Mouse (Mus musculus) hindbrain, embryonic 16.5 days (tissue): ENCODE measurements around the gene Rassf7. TPM values are rescaled to one million over a fixed set of nuclear protein-coding genes. Genes with fewer than 3 reads are reported as not detected.
A peak's percentile ranks its signal among the peaks of the same experiment; 100 is the strongest.

Source experiments
- ATAC-seq: fragments of 200-750 bp; cut with Nextera tagmentation; 2 replicates; pipeline ENCODE4 v1.8.0; 2017; ENCODE audit warnings: moderate TSS enrichment, moderate library complexity
- H3K27ac ChIP-seq: fragments of 300-500 bp; sonication (generic); 2 replicates; pipeline ENCODE4 v1.5.1; 2014; ENCODE audit warnings: low read depth, mild to moderate bottlenecking, control low read depth, low read length, moderate library complexity
- H3K27me3 ChIP-seq: fragments of 300-500 bp; sonication (generic); replicated peaks from 2 replicates; pipeline ENCODE4 v1.6.1; 2014; ENCODE audit warnings: low read length; ENCODE audit not compliant: control insufficient read depth, insufficient read depth
- H3K36me3 ChIP-seq: fragments of 300-500 bp; sonication (generic); 2 replicates; pipeline ENCODE4 v1.6.1; 2014; ENCODE audit warnings: mild to moderate bottlenecking, low read length, moderate library complexity, mixed read lengths; ENCODE audit not compliant: control insufficient read depth, insufficient read depth
- H3K4me1 ChIP-seq: fragments of 300-500 bp; sonication (generic); 2 replicates; pipeline ENCODE4 v1.6.1; 2014; ENCODE audit warnings: low read depth, low read length; ENCODE audit not compliant: control insufficient read depth, insufficient read depth
- H3K4me2 ChIP-seq: fragments of 300-500 bp; sonication (generic); 2 replicates; pipeline ENCODE4 v1.6.1; 2014; ENCODE audit warnings: mild to moderate bottlenecking, low read length, control low read depth, moderate library complexity
- H3K4me3 ChIP-seq: fragments of 300-500 bp; sonication (generic); 2 replicates; pipeline ENCODE4 v1.5.1; 2014; ENCODE audit warnings: mild to moderate bottlenecking, low read length, control low read depth, moderate library complexity
- H3K9ac ChIP-seq: fragments of 300-500 bp; sonication (generic); 2 replicates; pipeline ENCODE4 v1.6.1; 2014; ENCODE audit warnings: low read depth, mild to moderate bottlenecking, control low read depth, low read length, moderate library complexity
- H3K9me3 ChIP-seq: fragments of 300-500 bp; sonication (generic); 2 replicates; pipeline ENCODE4 v1.6.1; 2014; ENCODE audit warnings: mild to moderate bottlenecking, low read length, moderate library complexity; ENCODE audit not compliant: control insufficient read depth
- WGBS: fragments of 180-500 bp; shearing (Covaris S2); extraction: QIAGEN DNeasy Blood & Tissue Kit; methylation state at CpG from one replicate; pipeline ENCODE4 v1.1.7; 2014; 5-methylcytosine and 5-hydroxymethylcytosine counted together
- microRNA counts: library from miRNA; unstranded; fragments of <30 nt; microRNA quantifications from one replicate; lab custom pipeline; 2016
- microRNA-seq: library from miRNA; unstranded; fragments of <30 nt; microRNA quantifications from one replicate; pipeline ENCODE4, GENCODE M21; 2017
- polyA plus RNA-seq: library from polyadenylated mRNA; unstranded; fragments of >200 nt; fragmentation: Nextera tagmentation; extraction: Ambion mirVana; gene quantifications from 2 replicates; pipeline ENCODE4 v1.2.1, GENCODE M21; 2015

Rassf7 gene
- polyA plus RNA-seq, 1 experiment from 2014 or later: 22.8 TPM

DNA sequence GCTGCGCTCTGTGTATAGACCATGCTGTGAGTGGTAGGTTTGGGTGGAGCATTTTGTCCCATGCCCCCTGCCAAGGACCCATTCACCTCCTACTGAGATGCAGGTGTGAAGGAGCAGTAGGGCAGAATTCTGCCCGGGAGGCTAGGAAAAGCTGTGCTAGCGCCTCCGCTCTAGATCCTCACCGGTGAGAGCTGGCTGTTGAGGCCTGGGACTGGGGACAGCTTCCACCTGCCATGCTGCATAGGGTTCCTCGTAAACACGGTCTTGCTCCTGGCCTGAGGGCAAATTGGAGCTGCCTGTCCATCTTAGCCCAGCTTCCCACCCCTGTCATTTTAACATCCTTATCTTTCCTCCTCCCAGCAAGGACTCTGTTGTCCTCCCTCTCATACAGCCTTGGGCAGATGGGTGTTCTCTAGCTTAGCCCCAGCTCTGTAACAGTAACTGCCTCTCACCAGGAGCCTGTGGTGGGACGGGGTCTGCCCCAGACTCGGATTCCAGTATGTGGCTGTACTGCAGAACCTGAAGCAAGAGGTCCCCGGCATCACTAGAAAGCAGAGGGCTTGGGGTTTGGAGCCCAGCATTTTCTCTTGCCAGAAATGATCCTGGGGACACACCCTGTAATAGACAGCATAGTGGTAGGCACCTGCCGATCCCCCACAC is 48.5 kb downstream of the Rassf7 start:
- peaks cover 3% of the 10 kb centered on the region; the same call in 1 of the 2 replicates for H3K4me1 ChIP-seq
- 68% methylated on average over 11 of the region's 11 CpGs for WGBS
- no peaks in the 10 kb centered on the region; the same call in 1 of the 2 replicates for H3K27me3 ChIP-seq
- H3K9ac ChIP-seq: no peak overlapping the region; the same call in 1 of the 2 replicates
- ATAC-seq: no peak
- peaks cover 48% of the 10 kb centered on the region for H3K36me3 ChIP-seq
- no peak overlapping the region for H3K4me2 ChIP-seq
- no peak overlapping the region for H3K4me3 ChIP-seq
- H3K27ac ChIP-seq: no peak overlapping the region
- no peaks in the 10 kb centered on the region for H3K9me3 ChIP-seq

DNA sequence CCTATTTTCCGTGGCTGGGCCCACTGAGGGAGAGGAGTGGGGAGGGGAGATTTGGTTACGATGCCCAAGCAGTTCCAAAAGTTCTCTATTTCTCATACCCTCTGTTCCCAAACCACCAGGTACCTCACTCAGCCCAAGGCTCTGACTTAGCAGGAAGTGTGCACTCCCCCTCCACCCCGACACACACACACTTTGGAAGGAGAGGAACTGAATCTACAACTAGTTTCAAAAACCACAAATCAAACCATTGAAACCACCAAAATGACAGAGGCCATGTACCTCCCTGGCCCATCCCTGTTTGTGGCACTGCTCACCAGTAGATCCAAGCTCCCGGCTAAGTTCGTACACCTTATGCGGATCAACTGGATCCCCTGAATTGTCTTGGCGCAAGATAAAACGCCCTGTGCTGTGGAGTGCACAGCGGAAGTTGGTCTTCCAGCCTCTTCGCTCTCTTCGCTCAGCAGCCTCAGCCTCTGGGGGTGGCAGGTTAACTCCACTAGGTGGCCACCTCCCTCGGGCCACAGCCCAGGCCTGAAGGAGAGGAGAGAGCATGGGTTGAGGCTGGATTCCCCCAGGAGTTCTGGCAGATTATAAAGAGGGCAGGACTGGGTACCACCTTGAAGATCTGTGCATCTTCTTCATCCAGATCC is 49.2 kb downstream of the Rassf7 start:
- no peak overlapping the region for H3K4me2 ChIP-seq

GRCm38 (mm10) chr7:141265411-141265738 is 49.7 kb downstream of the Rassf7 start:
- Histone ChIP-seq H3K9ac (no peak overlapping the region), H3K4me2 (peak overlapping the region; percentile 52), H3K4me3 (no peak overlapping the region), H3K36me3 (peaks cover 36% of the 10 kb centered on the region), H3K9me3 (no peaks in the 10 kb centered on the region), H3K4me1 (peaks cover 3% of the 10 kb centered on the region; the same call in 1 of the 2 replicates), H3K27me3 (no peaks in the 10 kb centered on the region; the same call in 1 of the 2 replicates), H3K27ac (no peak overlapping the region)
- WGBS: 42% methylated on average over 11 of the region's 11 CpGs
- ATAC-seq: no peak

More for the DNA sequence above, 49.2 kb downstream of the Rassf7 start:
- Histone ChIP-seq H3K36me3 (peaks cover 40% of the 10 kb centered on the region), H3K9ac (no peak overlapping the region; the same call in 1 of the 2 replicates), H3K4me1 (peaks cover 3% of the 10 kb centered on the region; the same call in 1 of the 2 replicates), H3K27ac (no peak overlapping the region), H3K9me3 (no peaks in the 10 kb centered on the region), H3K4me3 (no peak overlapping the region), H3K27me3 (no peaks in the 10 kb centered on the region; the same call in 1 of the 2 replicates)
- 39% methylated on average over 12 of the region's 12 CpGs for WGBS
- ATAC-seq: no peak

DNA sequence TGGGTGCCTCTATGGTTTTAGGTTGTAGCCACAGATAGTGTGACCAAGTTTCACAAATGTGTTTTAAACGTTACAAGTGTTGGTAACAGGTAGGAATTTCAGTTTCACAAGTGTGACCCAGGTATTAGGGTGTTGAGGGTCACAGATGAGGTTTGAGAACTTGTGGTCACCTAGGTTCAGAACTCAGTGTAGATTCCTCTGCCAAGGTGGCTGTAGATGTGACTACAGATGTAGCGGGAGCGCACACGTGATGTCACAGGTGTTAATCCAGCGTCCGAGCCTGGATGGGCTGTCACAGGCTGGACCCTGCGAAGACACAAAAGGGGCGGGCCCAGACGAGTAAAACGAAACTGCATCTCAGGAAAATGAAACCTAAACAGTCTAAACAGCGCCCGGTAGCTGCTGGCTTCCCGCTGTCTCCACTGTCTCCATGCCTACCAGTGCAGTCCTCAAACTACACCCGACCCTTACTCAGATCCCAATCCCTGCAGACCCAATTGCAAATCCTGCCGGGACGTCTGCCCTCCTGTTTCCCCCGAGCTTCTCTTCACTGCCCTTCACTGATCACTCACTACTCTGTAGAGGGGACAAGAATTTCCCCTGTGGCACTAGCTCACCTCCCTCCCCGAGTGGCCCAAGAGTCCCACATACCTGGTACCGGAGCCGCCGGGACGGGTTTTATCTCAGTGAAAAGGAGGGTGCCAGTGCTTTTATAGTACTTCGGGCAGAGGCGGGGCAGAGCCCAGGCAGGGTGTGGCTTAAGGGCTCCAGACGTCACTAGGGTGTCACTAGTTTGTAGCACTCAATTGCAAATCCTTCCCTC is 50.3 kb downstream of the Rassf7 start, which contains the start of gene Irf7:
Irf7 (minus strand) TSS at position 743 of the 823 bp plus-strand sequence.
- H3K27ac ChIP-seq: no peak within 1 kb of the TSS
- peak; percentile 57 for ATAC-seq
- peak within 1 kb of the TSS; percentile 32 for H3K4me3 ChIP-seq
- WGBS: 14% methylated on average over 25 of the region's 25 CpGs
- peak within 1 kb of the TSS; percentile 24 for H3K9ac ChIP-seq
- no peaks in the 10 kb centered on the region for H3K9me3 ChIP-seq
- H3K27me3 ChIP-seq: no peaks in the 10 kb centered on the region; the same call in 1 of the 2 replicates
- H3K36me3 ChIP-seq: peaks cover 30% of the 10 kb centered on the region
- peak within 1 kb of the TSS; percentile 52 for H3K4me2 ChIP-seq
- peaks cover 3% of the 10 kb centered on the region; the same call in 1 of the 2 replicates for H3K4me1 ChIP-seq

MicroRNAs encoded within 50 kb of the gene (microRNA counts, 519-probe panel; counts per million panel counts)
- microRNA mmu-miR-210 (lab: Ali Mortazavi, UCI): 2,591 counts per million, percentile 68 among the panel's probes with 10 or more counts

Small RNA genes within 50 kb of the gene (microRNA-seq; reads per million reads assigned to microRNA genes)
- gene Mir210: 334 reads per million, percentile 64 among the genes with 10 or more reads in this experiment

Other genes starting within 250 kb of the Rassf7 start
- 15.2 and 19.4 TPM in 2 replicates for gene Ifitm1, start 248.6 kb upstream of the Rassf7 start, polyA plus RNA-seq
- 41.2 and 43.1 TPM in 2 replicates for gene Ifitm3, start 205.1 kb upstream of the Rassf7 start, polyA plus RNA-seq
- gene Ifitm6, start 197.9 kb upstream of the Rassf7 start, polyA plus RNA-seq: 0.83 and 1.3 TPM in 2 replicates
- gene Gm17387, start 186.7 kb upstream of the Rassf7 start, polyA plus RNA-seq: not detected in 2 replicates
- gene B4galnt4, start 154.8 kb upstream of the Rassf7 start, polyA plus RNA-seq: 53.3 and 55.0 TPM in 2 replicates
- 0.31 and 0.32 TPM in 2 replicates for gene Pkp3, start 137.6 kb upstream of the Rassf7 start, polyA plus RNA-seq
- gene Sigirr, start 115.3 kb upstream of the Rassf7 start, polyA plus RNA-seq: 3.2 and 3.3 TPM in 2 replicates
- 0.49 and 0.80 TPM in 2 replicates for gene Ano9, start 98.1 kb upstream of the Rassf7 start, polyA plus RNA-seq
- 82.8 and 95.8 TPM in 2 replicates for gene Ptdss2, start 93.5 kb upstream of the Rassf7 start, polyA plus RNA-seq
- gene Rnh1, start 43.0 kb upstream of the Rassf7 start, polyA plus RNA-seq: 53.6 and 54.1 TPM in 2 replicates
- gene Hras, start 21.9 kb upstream of the Rassf7 start, polyA plus RNA-seq: 93.2 and 132 TPM in 2 replicates
- 10.1 and 10.4 TPM in 2 replicates for gene Lrrc56, start 21.7 kb upstream of the Rassf7 start, polyA plus RNA-seq
- 0.35 and 0.89 TPM in 2 replicates for gene Lmntd2, start 1.8 kb upstream of the Rassf7 start, polyA plus RNA-seq
- gene Phrf1, start 12.9 kb downstream of the Rassf7 start, polyA plus RNA-seq: 57.1 and 67.4 TPM in 2 replicates
- 1.8 and 2.0 TPM in 2 replicates for gene Irf7, start 50.6 kb downstream of the Rassf7 start, polyA plus RNA-seq
- gene Cdhr5, start 60.9 kb downstream of the Rassf7 start, polyA plus RNA-seq: 0.29 TPM in 1 of 2 replicates, not detected in the other
- 3.5 and 6.1 TPM in 2 replicates for gene Sct, start 63.3 kb downstream of the Rassf7 start, polyA plus RNA-seq
- gene Drd4, start 76.1 kb downstream of the Rassf7 start, polyA plus RNA-seq: 0.64 and 1.00 TPM in 2 replicates
- 202 and 206 TPM in 2 replicates for gene Deaf1, start 111.8 kb downstream of the Rassf7 start, polyA plus RNA-seq
- 48.2 and 52.2 TPM in 2 replicates for gene Tmem80, start 111.9 kb downstream of the Rassf7 start, polyA plus RNA-seq
- 2.5 and 3.1 TPM in 2 replicates for gene Eps8l2, start 123.0 kb downstream of the Rassf7 start, polyA plus RNA-seq
- 276 and 284 TPM in 2 replicates for gene Taldo1, start 176.3 kb downstream of the Rassf7 start, polyA plus RNA-seq
- 51.8 and 55.2 TPM in 2 replicates for gene Gatd1, start 198.3 kb downstream of the Rassf7 start, polyA plus RNA-seq
- 226 and 245 TPM in 2 replicates for gene Cend1, start 213.6 kb downstream of the Rassf7 start, polyA plus RNA-seq
- gene Slc25a22, start 222.0 kb downstream of the Rassf7 start, polyA plus RNA-seq: 96.3 and 104 TPM in 2 replicates
- gene Pidd1, start 228.2 kb downstream of the Rassf7 start, polyA plus RNA-seq: 2.8 and 4.5 TPM in 2 replicates
- gene Rplp2, start 231.5 kb downstream of the Rassf7 start, polyA plus RNA-seq: 602 and 645 TPM in 2 replicates
- 20.0 and 20.9 TPM in 2 replicates for gene Pnpla2, start 239.3 kb downstream of the Rassf7 start, polyA plus RNA-seq
- gene Cracr2b, start 245.2 kb downstream of the Rassf7 start, polyA plus RNA-seq: 7.9 and 10.8 TPM in 2 replicates